Mouse (Mus musculus) large intestine, adult 2 months (tissue): Measurements from ENCODE around the gene Dusp11. TPM values are rescaled to one million over a fixed set of nuclear protein-coding genes. Genes with fewer than 3 reads are reported as not detected.
"Not testable (repeated sequence)": the region's sequence is repeated elsewhere in the genome, so short reads cannot be mapped to it uniquely, and the experiment has no call there.

ENCODE experiments used
- DNase-seq: peaks from one replicate; pipeline ENCODE4 v3.0.0-alpha.2; 2012; ENCODE audit warnings: low read depth, low spot score
- WGBS: fragments of 180-500 bp; shearing (Covaris S2); methylation state at CpG from one replicate; pipeline ENCODE4 v1.1.7; 2018; 5-methylcytosine and 5-hydroxymethylcytosine counted together
- polyA plus RNA-seq: library from polyadenylated mRNA; depleted of rRNA; stranded (reverse); fragments of >200 nt; gene quantifications from 2 replicates; pipeline ENCODE4 v1.2.3, GENCODE M21; 2012; rRNA removed

Dusp11 gene
- polyA plus RNA-seq, 1 experiment, result 16.7 TPM

GRCm38 (mm10) chr6:85898596-85899475 is 62.6 kb downstream of the Dusp11 start:
- 77% methylated on average over 7 of the region's 8 CpGs for WGBS
- not testable (repeated sequence) for DNase-seq

- not testable (repeated sequence) for DNase-seq
- WGBS, result 62% methylated on average over 25 of the region's 25 CpGs
These were observed 66.3 kb downstream of the Dusp11 start for GRCm38 (mm10) chr6:85895061-85895648.

Other genes with a start within 250 kb of the Dusp11 start
- gene Nat8f7, start 248.5 kb downstream of the Dusp11 start, polyA plus RNA-seq, result 0.67 TPM in 1 of 2 replicates, not detected in the other
- 1.4 and 1.5 TPM in 2 replicates for gene Nat8f3, start 195.9 kb downstream of the Dusp11 start, polyA plus RNA-seq
- 0.06 and 1.0 TPM in 2 replicates for gene Nat8f6, start 140.7 kb downstream of the Dusp11 start, polyA plus RNA-seq
- 9.3 and 21.2 TPM in 2 replicates for gene Nat8f5, start 140.7 kb downstream of the Dusp11 start, polyA plus RNA-seq
- 37.2 and 98.5 TPM in 2 replicates for gene Nat8, start 129.6 kb downstream of the Dusp11 start, polyA plus RNA-seq
- 0.15 and 0.16 TPM in 2 replicates for gene Nat8f2, start 92.5 kb downstream of the Dusp11 start, polyA plus RNA-seq
- 30.1 and 54.5 TPM in 2 replicates for gene Nat8f4, start 56.8 kb downstream of the Dusp11 start, polyA plus RNA-seq
- gene Tprkb, start 49.8 kb downstream of the Dusp11 start, polyA plus RNA-seq, result 13.8 and 21.7 TPM in 2 replicates
- gene Nat8f1, start 46.0 kb downstream of the Dusp11 start, polyA plus RNA-seq, result 12.6 and 16.6 TPM in 2 replicates
- gene Figla, start 54.5 kb upstream of the Dusp11 start, polyA plus RNA-seq, result not detected in 2 replicates
- gene Add2, start 67.0 kb upstream of the Dusp11 start, polyA plus RNA-seq, result 0.21 and 0.58 TPM in 2 replicates
- 7.2 and 11.4 TPM in 2 replicates for gene Tgfa, start 233.6 kb upstream of the Dusp11 start, polyA plus RNA-seq